Mouse (Mus musculus): ENCODE measurements around the gene Arhgef39. TPM values are rescaled to one million over a fixed set of nuclear protein-coding genes. Genes with fewer than 3 reads are reported as not detected.

Arhgef39 gene
- 12.7 and 16.8 TPM in 2 replicates for polyA plus RNA-seq (2012; rRNA removed)

GRCm38 (mm10) chr4:43499407-43500333 lies at the start of gene Arhgef39:
TSS of gene Arhgef39 (minus strand) at chr4:43499695.
- no peak for TF ChIP-seq POLR2A (IDR thresholded peaks at IDR 0.05; ENCODE audit: low read depth, low read length)
- TF ChIP-seq CTCF (IDR thresholded peaks at IDR 0.05; ENCODE audit: extremely low read depth, insufficient read depth, insufficient read length, insufficient replicate concordance): no peak
- Histone ChIP-seq H3K27me3 (ENCODE audit: control insufficient read depth, insufficient read depth, low read length) (no peaks in the 10 kb centered on the region), H3K27ac (ENCODE audit: insufficient read depth, low read length) (peak within 1 kb of the TSS; percentile 8; the same call in 1 of the 2 replicates), H3K4me1 (ENCODE audit: control insufficient read depth, insufficient read depth, insufficient read length) (peaks cover 14% of the 10 kb centered on the region), H3K36me3 (ENCODE audit: control insufficient read depth, insufficient read depth, low read length) (0 out of 2 replicates have a peak, but pooled peaks cover 2% of the 10 kb centered on the region), H3K4me3 (ENCODE audit: extremely low read depth, insufficient read depth, insufficient read length) (peak within 1 kb of the TSS; percentile 62)
- DNase-seq (ENCODE audit: low read depth in 1 of 2, low spot score in 2 of 2): peak in 1 of 2 experiments; percentile 47
- 7% methylated on average over 50 of the region's 50 CpGs for WGBS

GRCm38 (mm10) chr4:43549055-43549454 lies 49.6 kb upstream of the Arhgef39 start:
- Histone ChIP-seq H3K36me3 (ENCODE audit: control insufficient read depth, insufficient read depth, low read length) (peaks cover 89% of the 10 kb centered on the region), H3K27ac (ENCODE audit: insufficient read depth, low read length) (no peak overlapping the region), H3K4me1 (ENCODE audit: control insufficient read depth, insufficient read depth, insufficient read length) (no peaks in the 10 kb centered on the region), H3K4me3 (ENCODE audit: extremely low read depth, insufficient read depth, insufficient read length) (no peak overlapping the region), H3K27me3 (ENCODE audit: control insufficient read depth, insufficient read depth, low read length) (no peaks in the 10 kb centered on the region)
- TF ChIP-seq CTCF (IDR thresholded peaks at IDR 0.05; ENCODE audit: extremely low read depth, insufficient read depth, insufficient read length, insufficient replicate concordance) (no peak), POLR2A (IDR thresholded peaks at IDR 0.05; ENCODE audit: low read depth, low read length) (no peak)
- 95% methylated on average over 12 of the region's 12 CpGs for WGBS
- DNase-seq (ENCODE audit: low read depth in 1 of 2, low spot score in 2 of 2): no peak

- 88% methylated on average over 8 of the region's 8 CpGs for WGBS
- no peaks in the 10 kb centered on the region for H3K27me3 ChIP-seq (ENCODE audit: control insufficient read depth, insufficient read depth, low read length)
- TF ChIP-seq CTCF (IDR thresholded peaks at IDR 0.05; ENCODE audit: extremely low read depth, insufficient read depth, insufficient read length, insufficient replicate concordance): no peak
- no peak for TF ChIP-seq POLR2A (IDR thresholded peaks at IDR 0.05; ENCODE audit: low read depth, low read length)
- no peak overlapping the region for H3K4me3 ChIP-seq (ENCODE audit: extremely low read depth, insufficient read depth, insufficient read length)
- no peak for DNase-seq (ENCODE audit: low read depth in 1 of 2, low spot score in 2 of 2)
- peaks cover 90% of the 10 kb centered on the region for H3K36me3 ChIP-seq (ENCODE audit: control insufficient read depth, insufficient read depth, low read length)
- H3K4me1 ChIP-seq (ENCODE audit: control insufficient read depth, insufficient read depth, insufficient read length): no peaks in the 10 kb centered on the region
- no peak overlapping the region for H3K27ac ChIP-seq (ENCODE audit: insufficient read depth, low read length)
Measured at GRCm38 (mm10) chr4:43547160-43547559, 47.7 kb upstream of the Arhgef39 start.

DNA sequence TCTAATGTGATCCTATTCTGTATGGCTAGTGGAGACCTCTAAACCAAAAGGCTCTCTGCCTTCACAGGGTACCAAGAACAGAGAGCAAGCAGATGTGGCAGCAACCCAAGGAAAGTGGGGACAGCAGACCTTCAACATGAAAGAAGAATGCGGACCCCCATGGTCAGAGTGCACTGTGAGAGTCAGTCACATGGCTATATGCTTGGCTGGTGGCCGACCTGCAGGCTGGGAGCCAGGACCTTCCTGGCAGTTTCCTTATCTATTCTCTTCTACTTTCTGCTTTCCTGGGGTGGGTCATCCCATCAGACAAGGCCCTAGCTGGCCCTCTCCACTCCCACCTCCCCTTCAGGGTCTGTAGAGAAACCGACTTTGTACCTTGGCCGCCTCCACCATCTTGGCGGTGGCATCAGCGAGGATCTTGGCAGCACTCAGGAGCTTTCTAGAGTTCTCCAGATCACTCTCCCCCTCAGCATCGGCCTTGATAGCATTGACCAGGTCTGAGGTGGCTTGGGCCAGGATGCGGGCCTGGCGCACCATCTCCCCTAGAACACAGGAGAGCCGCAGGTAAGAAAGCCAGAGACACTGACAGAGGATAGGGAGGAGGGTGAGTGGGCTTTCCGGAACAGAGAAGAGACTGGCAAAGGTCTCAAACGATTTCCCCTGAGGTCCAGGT lies 47.0 kb upstream of the Arhgef39 start:
- Histone ChIP-seq H3K36me3 (ENCODE audit: control insufficient read depth, insufficient read depth, low read length) (peaks cover 90% of the 10 kb centered on the region), H3K27ac (ENCODE audit: insufficient read depth, low read length) (no peak overlapping the region), H3K4me1 (ENCODE audit: control insufficient read depth, insufficient read depth, insufficient read length) (no peaks in the 10 kb centered on the region), H3K4me3 (ENCODE audit: extremely low read depth, insufficient read depth, insufficient read length) (no peak overlapping the region), H3K27me3 (ENCODE audit: control insufficient read depth, insufficient read depth, low read length) (no peaks in the 10 kb centered on the region)
- no peak for TF ChIP-seq CTCF (IDR thresholded peaks at IDR 0.05; ENCODE audit: extremely low read depth, insufficient read depth, insufficient read length, insufficient replicate concordance)
- no peak for TF ChIP-seq POLR2A (IDR thresholded peaks at IDR 0.05; ENCODE audit: low read depth, low read length)
- WGBS: 92% methylated on average over 12 of the region's 12 CpGs
- DNase-seq (ENCODE audit: low read depth in 1 of 2, low spot score in 2 of 2): no peak

GRCm38 (mm10) chr4:43542044-43542443 lies 42.5 kb upstream of the Arhgef39 start:
- 95% methylated on average over 3 of the region's 3 CpGs for WGBS
- H3K4me1 ChIP-seq (ENCODE audit: control insufficient read depth, insufficient read depth, insufficient read length): no peaks in the 10 kb centered on the region
- no peak for DNase-seq (ENCODE audit: low read depth in 1 of 2, low spot score in 2 of 2)
- TF ChIP-seq POLR2A (IDR thresholded peaks at IDR 0.05; ENCODE audit: low read depth, low read length) (no peak), CTCF (IDR thresholded peaks at IDR 0.05; ENCODE audit: extremely low read depth, insufficient read depth, insufficient read length, insufficient replicate concordance) (no peak)
- peaks cover 87% of the 10 kb centered on the region for H3K36me3 ChIP-seq (ENCODE audit: control insufficient read depth, insufficient read depth, low read length)
- no peaks in the 10 kb centered on the region for H3K27me3 ChIP-seq (ENCODE audit: control insufficient read depth, insufficient read depth, low read length)
- H3K27ac ChIP-seq (ENCODE audit: insufficient read depth, low read length): no peak overlapping the region
- no peak overlapping the region for H3K4me3 ChIP-seq (ENCODE audit: extremely low read depth, insufficient read depth, insufficient read length)

DNA sequence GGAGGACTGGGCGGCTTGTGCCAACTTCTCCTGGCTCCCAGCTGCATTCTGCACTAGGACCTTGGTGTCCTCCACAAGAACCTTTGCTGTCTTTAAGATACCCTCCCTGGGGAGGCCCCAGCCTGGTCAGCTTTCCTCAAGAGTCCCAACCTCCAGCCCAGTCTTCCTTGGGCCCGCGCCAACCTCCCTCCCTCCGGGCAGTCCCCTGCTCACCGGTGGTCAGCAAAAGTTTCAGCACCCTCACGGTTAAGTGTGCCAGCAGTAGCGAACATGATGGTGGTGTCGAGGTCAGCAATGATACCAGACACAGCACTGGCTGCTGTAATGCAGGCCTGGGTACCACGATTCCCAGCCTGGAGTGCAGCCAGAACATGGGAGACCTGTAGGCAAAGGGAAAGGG lies 36.5 kb upstream of the Arhgef39 start:
- Histone ChIP-seq H3K27me3 (ENCODE audit: control insufficient read depth, insufficient read depth, low read length) (no peaks in the 10 kb centered on the region), H3K4me1 (ENCODE audit: control insufficient read depth, insufficient read depth, insufficient read length) (no peaks in the 10 kb centered on the region), H3K4me3 (ENCODE audit: extremely low read depth, insufficient read depth, insufficient read length) (no peak overlapping the region), H3K27ac (ENCODE audit: insufficient read depth, low read length) (no peak overlapping the region), H3K36me3 (ENCODE audit: control insufficient read depth, insufficient read depth, low read length) (peaks cover 90% of the 10 kb centered on the region)
- DNase-seq (ENCODE audit: low read depth in 1 of 2, low spot score in 2 of 2): no peak
- 91% methylated on average over 9 of the region's 9 CpGs for WGBS
- no peak for TF ChIP-seq CTCF (IDR thresholded peaks at IDR 0.05; ENCODE audit: extremely low read depth, insufficient read depth, insufficient read length, insufficient replicate concordance)
- no peak for TF ChIP-seq POLR2A (IDR thresholded peaks at IDR 0.05; ENCODE audit: low read depth, low read length)
